Mouse (Mus musculus) C2C12 (cell line): ENCODE data around the gene Thap8.

ENCODE experiments used
- CTCF ChIP-seq: IDR thresholded peaks from one replicate; pipeline ENCODE4 v1.5.1; 2011; ENCODE audit not compliant: control insufficient read depth, insufficient read depth, insufficient read length
- FOSL1 ChIP-seq: IDR thresholded peaks from one replicate; pipeline ENCODE4 v1.8.0; 2011; ENCODE audit warnings: mild to moderate bottlenecking, low read length; ENCODE audit not compliant: poor library complexity, insufficient read depth, severe bottlenecking
- USF1 ChIP-seq: IDR thresholded peaks from one replicate; pipeline ENCODE4 v1.6.1; 2011; ENCODE audit warnings: low read depth, mild to moderate bottlenecking, control low read depth, moderate library complexity

DNA sequence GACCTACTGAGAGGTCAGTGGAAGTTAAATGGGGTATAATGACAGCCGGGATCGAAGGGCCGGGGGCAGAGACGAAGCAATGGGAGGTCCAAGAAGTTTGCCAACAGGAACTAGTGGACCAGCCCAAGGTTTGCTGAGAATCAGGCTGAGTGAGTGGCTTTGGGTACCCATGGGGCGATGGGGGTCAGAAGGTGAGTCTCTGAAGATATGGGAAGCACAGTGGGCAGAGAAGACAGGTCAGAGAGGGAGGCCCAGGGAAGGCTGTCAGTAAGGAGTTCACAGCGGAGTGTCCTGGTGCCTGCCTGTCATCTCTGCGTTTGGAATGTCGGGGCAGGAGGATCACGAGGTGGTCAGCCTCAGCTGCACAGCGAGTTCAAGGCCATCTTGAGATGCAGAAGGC lies 48.5 kb downstream of the Thap8 start:
- TF ChIP-seq CTCF (no peak), FOSL1 (no peak), USF1 (no peak)
